Mouse (Mus musculus) embryonic facial prominence, embryonic 11.5 days (tissue): ENCODE results near the gene Pon3. TPM values are rescaled to one million over a fixed set of nuclear protein-coding genes. Genes with fewer than 3 reads are reported as not detected.

Experiments used
- ATAC-seq: fragments of 200-750 bp; cut with Nextera tagmentation; replicated peaks from 2 replicates; pipeline ENCODE4 v1.8.0; 2017; ENCODE audit warnings: low read depth; ENCODE audit not compliant: insufficient number of reproducible peaks, low FRiP score, low TSS enrichment
- DNase-seq: peaks from one replicate; pipeline ENCODE4 v3.0.0-alpha.2; 2015; ENCODE audit warnings: low spot score
- H3K27ac ChIP-seq: fragments of 300-500 bp; sonication (generic); replicated peaks from 2 replicates; pipeline ENCODE4 v1.5.1; 2014; ENCODE audit warnings: mild to moderate bottlenecking, low read depth, low read length, control low read depth
- H3K27me3 ChIP-seq: fragments of 300-500 bp; sonication (generic); 2 replicates; pipeline ENCODE4 v1.6.1; 2014; ENCODE audit warnings: mild to moderate bottlenecking, low read length, moderate library complexity, mixed read lengths; ENCODE audit not compliant: control insufficient read depth, insufficient read depth
- H3K36me3 ChIP-seq: fragments of 300-500 bp; sonication (generic); replicated peaks from 2 replicates; pipeline ENCODE4 v1.6.1; 2014; ENCODE audit warnings: low read depth, mild to moderate bottlenecking, low read length, moderate library complexity, mixed read lengths; ENCODE audit not compliant: control insufficient read depth, insufficient read depth
- H3K4me1 ChIP-seq: fragments of 300-500 bp; sonication (generic); 2 replicates; pipeline ENCODE4 v1.6.1; 2014; ENCODE audit warnings: low read length, mixed read lengths; ENCODE audit not compliant: control insufficient read depth, insufficient read depth
- H3K4me2 ChIP-seq: fragments of 300-500 bp; sonication (generic); 2 replicates; pipeline ENCODE4 v1.6.1; 2014; ENCODE audit warnings: low read depth, mild to moderate bottlenecking, control low read depth, low read length, moderate library complexity
- H3K4me3 ChIP-seq: fragments of 300-500 bp; sonication (generic); 2 replicates; pipeline ENCODE4 v1.5.1; 2014; ENCODE audit warnings: low read depth, low read length, control low read depth
- H3K9ac ChIP-seq: fragments of 300-500 bp; sonication (generic); replicated peaks from 2 replicates; pipeline ENCODE4 v1.6.1; 2014; ENCODE audit warnings: mild to moderate bottlenecking, control low read depth, low read length
- H3K9me3 ChIP-seq: fragments of 300-500 bp; sonication (generic); replicated peaks from 2 replicates; pipeline ENCODE4 v1.6.1; 2016; ENCODE audit warnings: mild to moderate bottlenecking, low read length, inconsistent platforms, mixed read lengths; ENCODE audit not compliant: control insufficient read depth
- WGBS: fragments of 180-500 bp; shearing (Covaris S2); extraction: QIAGEN DNeasy Blood & Tissue Kit; methylation state at CpG from one replicate; pipeline ENCODE4 v1.1.7; 2014; 5-methylcytosine and 5-hydroxymethylcytosine counted together
- polyA plus RNA-seq: library from polyadenylated mRNA; unstranded; fragments of >200 nt; fragmentation: Nextera tagmentation; extraction: Ambion mirVana; gene quantifications from 2 replicates; pipeline ENCODE4 v1.2.1, GENCODE M21; 2014

The Pon3 gene
- polyA plus RNA-seq, 1 experiment from 2014 or later, result 4.2 TPM

GRCm38 (mm10) chr6:5188938-5189337 is 67.1 kb downstream of the Pon3 start:
- Histone ChIP-seq H3K9ac (no peak overlapping the region), H3K4me2 (no peak overlapping the region), H3K36me3 (no peaks in the 10 kb centered on the region), H3K4me3 (no peak overlapping the region), H3K27me3 (no peaks in the 10 kb centered on the region), H3K4me1 (no peaks in the 10 kb centered on the region), H3K27ac (no peak overlapping the region), H3K9me3 (no peaks in the 10 kb centered on the region)
- DNase-seq, result no peak
- WGBS, result 60% methylated on average over 6 of the region's 6 CpGs
- no peak for ATAC-seq

GRCm38 (mm10) chr6:5188036-5188435 is 68.0 kb downstream of the Pon3 start:
- Histone ChIP-seq H3K4me3 (no peak overlapping the region), H3K4me2 (no peak overlapping the region), H3K27me3 (no peaks in the 10 kb centered on the region), H3K27ac (no peak overlapping the region), H3K4me1 (no peaks in the 10 kb centered on the region), H3K9ac (no peak overlapping the region), H3K36me3 (no peaks in the 10 kb centered on the region), H3K9me3 (no peaks in the 10 kb centered on the region)
- DNase-seq (no peak), ATAC-seq (no peak)
- WGBS, result 86% methylated on average over 5 of the region's 5 CpGs

GRCm38 (mm10) chr6:5187586-5187985 is 68.5 kb downstream of the Pon3 start:
- H3K4me3 ChIP-seq, result no peak overlapping the region
- DNase-seq (no peak), ATAC-seq (no peak)
- H3K36me3 ChIP-seq, result no peaks in the 10 kb centered on the region
- H3K27me3 ChIP-seq, result no peaks in the 10 kb centered on the region
- no peak overlapping the region for H3K9ac ChIP-seq
- 83% methylated on average over 6 of the region's 6 CpGs for WGBS
- no peak overlapping the region for H3K4me2 ChIP-seq
- no peak overlapping the region for H3K27ac ChIP-seq
- H3K9me3 ChIP-seq, result no peaks in the 10 kb centered on the region
- H3K4me1 ChIP-seq, result no peaks in the 10 kb centered on the region

GRCm38 (mm10) chr6:5186229-5186950 is 69.7 kb downstream of the Pon3 start:
- H3K9me3 ChIP-seq, result no peaks in the 10 kb centered on the region
- DNase-seq, result peak; percentile 44
- no peak overlapping the region for H3K4me3 ChIP-seq
- no peaks in the 10 kb centered on the region for H3K36me3 ChIP-seq
- no peaks in the 10 kb centered on the region for H3K4me1 ChIP-seq
- H3K27me3 ChIP-seq, result no peaks in the 10 kb centered on the region
- WGBS, result 72% methylated on average over 7 of the region's 7 CpGs
- no peak overlapping the region for H3K4me2 ChIP-seq
- no peak overlapping the region for H3K27ac ChIP-seq
- H3K9ac ChIP-seq, result no peak overlapping the region
- ATAC-seq, result no peak

GRCm38 (mm10) chr6:5180645-5181044 is 75.4 kb downstream of the Pon3 start:
- no peak overlapping the region for H3K27ac ChIP-seq
- 80% methylated on average over 5 of the region's 5 CpGs for WGBS
- no peak overlapping the region for H3K4me3 ChIP-seq
- H3K9me3 ChIP-seq, result no peaks in the 10 kb centered on the region
- no peak overlapping the region for H3K9ac ChIP-seq
- ATAC-seq (no peak), DNase-seq (no peak)
- no peak overlapping the region for H3K4me2 ChIP-seq
- H3K27me3 ChIP-seq, result no peaks in the 10 kb centered on the region
- no peaks in the 10 kb centered on the region for H3K36me3 ChIP-seq
- no peaks in the 10 kb centered on the region; the same call in 1 of the 2 replicates for H3K4me1 ChIP-seq

- ATAC-seq (no peak), DNase-seq (no peak)
- Histone ChIP-seq H3K36me3 (no peaks in the 10 kb centered on the region), H3K4me3 (no peak overlapping the region), H3K27me3 (no peaks in the 10 kb centered on the region), H3K27ac (no peak overlapping the region), H3K4me1 (no peaks in the 10 kb centered on the region; the same call in 1 of the 2 replicates), H3K9ac (no peak overlapping the region), H3K4me2 (no peak overlapping the region), H3K9me3 (no peaks in the 10 kb centered on the region)
- WGBS, result 70% methylated on average over 6 of the region's 6 CpGs
These were observed 76.9 kb downstream of the Pon3 start for GRCm38 (mm10) chr6:5179189-5179588.

GRCm38 (mm10) chr6:5177967-5178891 is 77.9 kb downstream of the Pon3 start:
- H3K9ac ChIP-seq, result no peak overlapping the region
- no peak overlapping the region for H3K4me3 ChIP-seq
- no peaks in the 10 kb centered on the region; the same call in 1 of the 2 replicates for H3K4me1 ChIP-seq
- no peaks in the 10 kb centered on the region for H3K27me3 ChIP-seq
- no peak overlapping the region for H3K27ac ChIP-seq
- ATAC-seq (no peak; the same call in 1 of the 2 replicates), DNase-seq (peak; percentile 62)
- H3K36me3 ChIP-seq, result no peaks in the 10 kb centered on the region
- no peaks in the 10 kb centered on the region for H3K9me3 ChIP-seq
- WGBS, result 47% methylated on average over 19 of the region's 19 CpGs
- peak overlapping the region; percentile 29; the same call in 1 of the 2 replicates for H3K4me2 ChIP-seq
